Mouse (Mus musculus) liver, embryonic 13.5 days (tissue): Measurements from ENCODE around the gene Fgr. TPM values are rescaled to one million over a fixed set of nuclear protein-coding genes. Genes with fewer than 3 reads are reported as not detected.

Experiments
- ATAC-seq: fragments of 200-750 bp; cut with Nextera tagmentation; 2 replicates; pipeline ENCODE4 v1.8.0; 2017; ENCODE audit warnings: low read depth, mild to moderate bottlenecking, moderate number of reproducible peaks, moderate library complexity
- DNase-seq: peaks from one replicate; pipeline ENCODE4 v3.0.0; 2022
- H3K27ac ChIP-seq: fragments of 300-500 bp; sonication (generic); 2 replicates; pipeline ENCODE4 v1.5.1; 2015; ENCODE audit warnings: moderate library complexity, mild to moderate bottlenecking, inconsistent platforms
- H3K27me3 ChIP-seq: fragments of 300-500 bp; sonication (generic); 2 replicates; pipeline ENCODE4 v1.6.1; 2015; ENCODE audit warnings: mild to moderate bottlenecking, inconsistent platforms
- H3K36me3 ChIP-seq: fragments of 300-500 bp; sonication (generic); 2 replicates; pipeline ENCODE4 v1.6.1; 2015; ENCODE audit warnings: mild to moderate bottlenecking, inconsistent platforms
- H3K4me1 ChIP-seq: fragments of 300-500 bp; sonication (generic); replicated peaks from 2 replicates; pipeline ENCODE4 v1.6.1; 2015; ENCODE audit warnings: inconsistent platforms
- H3K4me2 ChIP-seq: fragments of 300-500 bp; sonication (generic); 2 replicates; pipeline ENCODE4 v1.6.1; 2015; ENCODE audit warnings: inconsistent platforms, mild to moderate bottlenecking, moderate library complexity
- H3K4me3 ChIP-seq: fragments of 300-500 bp; sonication (generic); replicated peaks from 2 replicates; pipeline ENCODE4 v1.5.1; 2015; ENCODE audit warnings: mild to moderate bottlenecking, inconsistent platforms
- H3K9ac ChIP-seq: fragments of 300-500 bp; sonication (generic); 2 replicates; pipeline ENCODE4 v1.6.1; 2015; ENCODE audit warnings: mild to moderate bottlenecking, inconsistent platforms
- H3K9me3 ChIP-seq: fragments of 300-500 bp; sonication (generic); replicated peaks from 2 replicates; pipeline ENCODE4 v1.6.1; 2016; ENCODE audit warnings: inconsistent platforms
- WGBS: fragments of 180-500 bp; shearing (Covaris S2); methylation state at CpG from one replicate; pipeline ENCODE4 v1.1.7; 2015; ENCODE audit not compliant: insufficient replicate concordance; 5-methylcytosine and 5-hydroxymethylcytosine counted together
- polyA plus RNA-seq: library from polyadenylated mRNA; unstranded; fragments of >200 nt; fragmentation: Nextera tagmentation; extraction: Ambion mirVana; gene quantifications from 2 replicates; pipeline ENCODE4 v1.2.1, GENCODE M21; 2015

Fgr gene
- polyA plus RNA-seq, 1 experiment from 2014 or later = 0.47 TPM

DNA sequence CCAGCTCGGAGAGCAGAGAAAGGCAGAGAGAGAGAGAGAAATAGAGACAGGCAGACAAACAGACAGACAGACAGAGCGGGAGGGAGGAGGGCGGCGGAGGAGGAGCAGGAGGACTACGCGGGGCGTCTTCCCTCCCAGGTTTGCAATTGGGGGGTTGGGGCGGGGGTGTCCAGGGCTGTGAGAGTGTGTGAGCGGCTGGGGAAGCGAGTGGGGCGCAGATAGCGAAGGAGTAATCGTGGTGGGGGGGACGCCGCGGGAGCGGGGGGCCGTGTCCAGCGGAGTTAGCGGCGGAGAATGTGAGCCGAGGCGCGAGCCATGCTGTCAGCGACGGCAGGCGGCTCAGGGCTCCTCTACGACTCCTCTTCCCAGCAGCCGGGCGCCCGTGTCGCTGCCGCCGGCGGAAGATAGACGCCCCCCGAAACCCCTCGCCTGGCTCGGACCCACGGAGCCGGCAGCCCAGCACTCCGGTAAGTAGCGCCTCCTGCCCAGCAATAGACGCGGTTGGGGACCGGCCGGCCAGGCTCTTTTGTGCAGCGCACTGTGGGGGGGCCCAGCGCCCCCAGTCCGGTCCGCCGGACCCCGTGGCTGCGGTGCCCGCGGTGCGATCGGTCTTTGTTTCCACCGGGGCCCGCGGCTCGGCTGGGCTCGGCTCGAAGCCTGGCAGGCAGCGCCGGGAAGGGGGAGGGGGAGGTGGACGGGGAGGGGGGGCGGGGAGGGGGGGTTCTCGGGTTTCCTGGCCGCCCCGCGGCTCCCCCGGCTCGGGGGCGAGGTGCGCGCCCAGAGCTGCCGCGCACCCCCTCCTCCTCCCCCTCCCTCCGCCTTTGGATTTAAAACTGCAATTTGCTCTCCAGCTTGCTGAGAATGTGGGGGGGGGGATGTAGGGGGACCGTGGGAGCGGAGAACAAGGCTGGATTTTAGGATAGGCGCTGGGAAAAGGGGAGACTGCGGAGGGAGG, 38.2 kb downstream of the Fgr start:
- peak overlapping the region; percentile 69 for H3K4me3 ChIP-seq
- H3K9me3 ChIP-seq = no peaks in the 10 kb centered on the region
- peak overlapping the region; percentile 96 for H3K4me2 ChIP-seq
- H3K36me3 ChIP-seq = no peaks in the 10 kb centered on the region
- H3K9ac ChIP-seq = peak overlapping the region; percentile 80
- H3K27me3 ChIP-seq = peaks cover 49% of the 10 kb centered on the region
- ATAC-seq (no peak), DNase-seq (no peak)
- under 1% methylated on average over 50 of the region's 84 CpGs for WGBS
- H3K4me1 ChIP-seq = peaks cover 96% of the 10 kb centered on the region
- H3K27ac ChIP-seq = peak overlapping the region; percentile 77

DNA sequence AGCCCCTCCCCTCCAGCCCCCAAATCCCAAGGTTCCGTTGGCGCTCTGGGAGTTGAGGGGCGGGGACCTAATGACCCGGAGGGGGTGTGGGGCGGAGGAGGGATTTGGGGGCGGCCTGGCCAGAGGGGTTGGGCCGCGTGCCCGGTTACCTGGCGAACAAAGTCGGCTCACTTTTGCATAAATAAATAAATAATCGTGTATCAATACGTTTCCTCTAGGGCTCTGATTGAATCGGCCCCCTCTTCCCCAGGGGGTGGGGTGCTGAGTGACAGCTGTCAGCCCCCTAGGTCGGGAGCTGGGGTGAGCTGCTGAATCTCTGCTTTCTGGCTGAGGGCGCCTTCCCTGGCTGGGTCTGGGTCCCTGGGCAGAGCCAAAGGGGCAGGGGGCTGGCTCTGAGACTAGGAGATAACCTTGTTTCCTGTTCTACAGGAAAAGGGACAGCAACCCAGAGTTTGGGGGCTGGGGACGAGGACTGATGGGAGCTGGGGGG, 38.9 kb downstream of the Fgr start:
- H3K36me3 ChIP-seq = no peaks in the 10 kb centered on the region
- H3K4me3 ChIP-seq = peak overlapping the region; percentile 69
- WGBS = 1% methylated on average over 16 of the region's 17 CpGs
- ATAC-seq (no peak), DNase-seq (no peak)
- H3K27ac ChIP-seq = peak overlapping the region; percentile 64
- no peaks in the 10 kb centered on the region for H3K9me3 ChIP-seq
- peak overlapping the region; percentile 80 for H3K9ac ChIP-seq
- H3K4me2 ChIP-seq = peak overlapping the region; percentile 96
- peaks cover 96% of the 10 kb centered on the region for H3K4me1 ChIP-seq
- peaks cover 49% of the 10 kb centered on the region for H3K27me3 ChIP-seq

DNA sequence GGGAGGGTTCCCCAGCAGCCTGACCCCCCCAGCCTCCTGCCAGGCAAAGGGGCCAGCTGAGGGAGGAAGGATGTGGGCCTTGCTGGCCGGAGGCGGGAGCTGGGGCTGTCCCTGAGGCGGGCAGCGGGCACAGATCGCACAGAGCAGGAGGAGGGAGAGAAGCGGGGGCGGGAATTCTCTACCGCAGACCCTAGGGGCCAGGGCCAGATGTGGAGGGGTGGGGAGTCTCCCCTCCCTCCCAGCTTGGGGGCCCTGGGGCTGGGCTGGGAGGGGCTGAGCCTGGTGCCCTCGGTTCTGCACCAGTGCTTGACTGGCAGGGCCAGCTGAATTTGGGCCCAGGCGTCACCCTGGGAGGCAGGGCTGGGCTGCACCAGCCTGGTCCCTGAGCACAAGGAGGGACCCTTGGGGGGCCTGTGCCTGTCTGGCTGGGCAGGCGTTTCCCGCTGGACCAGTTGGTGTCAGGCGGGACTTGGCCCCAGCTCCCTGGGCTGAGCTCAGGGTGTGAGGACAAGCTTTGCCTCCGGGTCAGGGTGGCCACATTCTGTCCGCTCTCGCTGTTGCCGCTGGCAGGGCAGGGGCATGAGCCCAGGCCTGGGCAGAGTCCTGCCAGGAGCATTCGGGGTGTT, 39.5 kb downstream of the Fgr start:
- 4% methylated on average over 17 of the region's 18 CpGs for WGBS
- Histone ChIP-seq H3K36me3 (no peaks in the 10 kb centered on the region), H3K27ac (peak overlapping the region; percentile 64), H3K27me3 (peaks cover 49% of the 10 kb centered on the region), H3K4me1 (peaks cover 94% of the 10 kb centered on the region), H3K9ac (peak overlapping the region; percentile 80), H3K4me3 (peak overlapping the region; percentile 69), H3K9me3 (no peaks in the 10 kb centered on the region), H3K4me2 (peak overlapping the region; percentile 96)
- no peak for DNase-seq
- ATAC-seq = no peak

DNA sequence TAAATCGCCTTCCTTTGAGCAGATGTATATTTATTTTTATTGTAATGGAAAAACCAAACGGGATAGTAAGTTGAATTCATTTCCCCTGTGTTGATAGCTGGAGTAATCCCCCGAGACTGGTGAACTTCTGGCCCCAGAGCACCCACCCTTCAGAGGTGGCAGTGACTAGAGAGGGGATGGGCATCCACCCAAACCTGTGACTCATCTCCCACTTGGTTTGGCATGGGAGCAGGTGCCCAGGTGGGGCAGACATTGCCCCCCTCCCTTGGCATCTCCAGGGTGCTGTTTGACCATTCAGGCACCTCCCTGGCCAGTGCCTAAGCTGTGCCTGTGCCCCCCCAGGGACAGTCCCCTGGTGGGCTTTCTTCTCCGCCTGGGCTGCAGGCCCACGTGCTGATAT, 40.2 kb downstream of the Fgr start:
- no peak overlapping the region for H3K27ac ChIP-seq
- peak overlapping the region; percentile 96 for H3K4me2 ChIP-seq
- 0 out of 2 replicates have a peak overlapping the region, but pooled peaks have one; percentile 80 for H3K9ac ChIP-seq
- 39% methylated on average over 5 of the region's 5 CpGs for WGBS
- no peaks in the 10 kb centered on the region for H3K36me3 ChIP-seq
- peaks cover 49% of the 10 kb centered on the region for H3K27me3 ChIP-seq
- no peak for DNase-seq
- H3K4me3 ChIP-seq = no peak overlapping the region
- H3K9me3 ChIP-seq = no peaks in the 10 kb centered on the region
- ATAC-seq = no peak
- H3K4me1 ChIP-seq = peaks cover 89% of the 10 kb centered on the region

DNA sequence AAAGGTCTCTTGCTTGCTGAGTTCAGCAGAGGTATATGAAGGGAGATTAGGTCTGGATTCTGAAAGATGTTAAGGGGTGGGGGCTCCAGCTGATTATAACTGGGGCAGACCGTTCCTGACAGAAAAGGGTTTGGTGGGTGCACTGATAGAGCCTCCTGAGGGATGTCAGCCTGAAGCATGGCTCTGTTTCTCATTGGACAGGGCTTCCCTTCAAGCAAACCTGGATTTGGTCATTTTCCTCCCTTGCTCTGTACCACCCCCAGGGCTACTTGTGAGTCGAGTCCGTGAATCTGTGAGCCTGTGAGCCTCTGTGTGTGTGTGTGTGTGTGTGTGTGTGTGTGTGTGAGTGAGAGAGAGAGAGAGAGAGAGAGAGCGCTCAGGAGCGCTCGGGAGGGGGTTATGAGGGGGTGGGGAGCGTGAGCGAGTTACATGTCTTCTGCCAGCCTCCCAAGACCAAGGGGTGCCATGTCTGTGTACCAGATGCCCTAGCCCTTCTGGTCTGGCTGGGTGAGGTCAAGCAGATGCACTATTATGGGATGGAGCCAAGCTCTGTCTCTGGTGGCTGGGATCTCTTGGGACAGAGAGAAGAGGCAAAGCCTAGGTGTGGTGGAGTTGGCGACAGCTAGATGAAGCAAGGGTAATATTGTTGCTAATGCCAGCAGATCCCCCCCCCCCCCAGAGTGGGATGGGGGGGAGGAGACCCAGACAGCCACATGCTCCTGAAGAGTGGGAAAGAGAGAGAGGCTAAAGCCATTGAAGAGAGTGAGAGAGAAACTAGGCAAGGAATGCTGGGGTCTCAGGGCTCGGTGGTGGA, 41.2 kb downstream of the Fgr start:
- Histone ChIP-seq H3K27ac (no peak overlapping the region), H3K4me3 (no peak overlapping the region), H3K4me1 (peaks cover 81% of the 10 kb centered on the region), H3K36me3 (no peaks in the 10 kb centered on the region), H3K9me3 (no peaks in the 10 kb centered on the region), H3K9ac (no peak overlapping the region), H3K4me2 (no peak overlapping the region; the same call in 1 of the 2 replicates), H3K27me3 (peaks cover 39% of the 10 kb centered on the region)
- WGBS = 54% methylated on average over 10 of the region's 10 CpGs
- no peak for DNase-seq
- ATAC-seq = no peak

DNA sequence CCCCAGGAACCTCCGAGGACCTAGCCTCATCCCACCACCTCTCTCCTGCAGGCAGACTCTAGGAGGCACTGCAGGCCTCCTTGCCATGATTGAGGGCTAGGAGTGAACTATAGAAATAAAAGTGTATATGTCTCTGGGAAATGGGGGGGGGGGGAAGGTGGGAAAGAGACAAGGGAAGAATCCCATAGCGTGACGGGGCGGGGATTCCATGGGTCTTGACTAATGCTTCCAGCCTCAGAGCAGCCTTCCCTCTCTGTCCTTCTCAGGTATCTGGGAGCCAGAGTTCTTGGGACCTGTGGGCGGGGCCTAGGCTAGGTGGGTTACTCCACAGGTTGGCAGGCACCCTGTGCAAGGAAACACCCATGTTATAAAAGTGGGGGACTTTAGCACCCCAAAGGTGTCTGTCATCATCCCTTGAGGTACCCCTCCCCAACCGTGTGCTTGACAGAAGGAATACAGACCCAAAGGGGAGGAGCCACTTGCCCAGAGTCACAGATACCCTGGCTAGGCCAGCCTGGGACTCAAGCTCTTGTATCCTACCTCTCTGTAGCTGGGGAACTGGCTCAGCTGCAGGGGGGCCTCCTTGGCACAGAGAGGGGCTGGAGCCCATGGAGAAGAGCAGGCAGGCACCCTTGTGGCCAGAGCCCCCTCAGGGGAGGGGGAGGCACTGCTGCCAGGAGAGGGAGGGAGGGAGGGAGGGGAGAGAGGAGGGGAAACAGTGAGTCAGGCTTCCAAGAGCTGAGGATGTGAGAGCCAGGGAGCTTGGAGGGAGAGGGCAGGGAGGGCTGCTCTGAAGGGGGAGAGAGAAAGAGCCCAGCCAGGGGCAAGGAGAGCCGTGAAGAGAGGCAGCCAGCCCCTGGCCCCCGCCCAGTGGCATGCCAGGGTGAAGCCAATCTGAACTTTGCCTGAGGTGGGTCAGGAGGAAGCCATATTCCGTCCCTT, 42.1 kb downstream of the Fgr start:
- DNase-seq = no peak
- peaks cover 78% of the 10 kb centered on the region for H3K4me1 ChIP-seq
- peaks cover 31% of the 10 kb centered on the region for H3K27me3 ChIP-seq
- H3K36me3 ChIP-seq = no peaks in the 10 kb centered on the region
- no peak overlapping the region for H3K27ac ChIP-seq
- H3K4me3 ChIP-seq = no peak overlapping the region
- no peak for ATAC-seq
- no peaks in the 10 kb centered on the region for H3K9me3 ChIP-seq
- H3K4me2 ChIP-seq = no peak overlapping the region
- 51% methylated on average over 9 of the region's 9 CpGs for WGBS
- no peak overlapping the region for H3K9ac ChIP-seq

DNA sequence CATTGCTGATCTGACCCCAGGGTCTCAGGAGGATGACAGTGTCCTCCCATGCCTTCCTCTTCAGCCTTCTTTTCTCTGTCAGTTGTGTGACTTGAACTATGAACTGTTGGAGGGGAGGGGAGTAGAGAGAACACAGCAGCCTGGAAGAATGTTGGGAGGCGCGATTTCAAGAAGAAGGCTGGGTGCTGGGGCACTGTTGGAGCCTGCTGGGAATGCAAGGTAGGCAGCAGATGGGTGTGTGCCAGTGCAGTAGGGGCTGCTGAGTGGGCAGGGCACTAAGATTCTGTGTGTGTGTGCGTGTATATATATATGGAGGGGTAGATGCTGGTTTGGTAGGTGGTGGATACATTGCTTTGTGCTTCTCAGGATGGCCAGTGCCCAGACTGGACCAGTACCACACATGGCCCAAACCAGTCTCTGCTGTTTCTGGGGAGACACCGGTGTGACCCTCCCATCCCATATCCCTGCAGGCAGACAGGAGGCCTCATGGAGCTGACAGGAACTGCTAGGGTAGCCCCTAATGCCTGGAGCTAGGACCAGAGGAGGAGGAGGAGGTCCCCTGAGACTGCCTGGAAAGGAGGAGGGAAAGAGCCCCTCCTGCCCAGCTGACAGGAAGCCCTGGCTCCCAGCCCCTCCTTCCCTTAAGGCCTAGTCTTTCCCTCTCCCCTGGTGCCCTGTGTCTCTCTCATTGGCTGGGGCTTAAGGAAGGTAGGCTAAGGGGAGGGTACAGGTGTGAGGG, 43.0 kb downstream of the Fgr start:
- no peaks in the 10 kb centered on the region for H3K9me3 ChIP-seq
- H3K27ac ChIP-seq = no peak overlapping the region
- no peak overlapping the region for H3K4me3 ChIP-seq
- H3K9ac ChIP-seq = no peak overlapping the region
- WGBS = 50% methylated on average over 4 of the region's 4 CpGs
- H3K27me3 ChIP-seq = peaks cover 22% of the 10 kb centered on the region
- peaks cover 79% of the 10 kb centered on the region for H3K4me1 ChIP-seq
- no peak overlapping the region for H3K4me2 ChIP-seq
- ATAC-seq = no peak
- DNase-seq = no peak
- H3K36me3 ChIP-seq = no peaks in the 10 kb centered on the region

DNA sequence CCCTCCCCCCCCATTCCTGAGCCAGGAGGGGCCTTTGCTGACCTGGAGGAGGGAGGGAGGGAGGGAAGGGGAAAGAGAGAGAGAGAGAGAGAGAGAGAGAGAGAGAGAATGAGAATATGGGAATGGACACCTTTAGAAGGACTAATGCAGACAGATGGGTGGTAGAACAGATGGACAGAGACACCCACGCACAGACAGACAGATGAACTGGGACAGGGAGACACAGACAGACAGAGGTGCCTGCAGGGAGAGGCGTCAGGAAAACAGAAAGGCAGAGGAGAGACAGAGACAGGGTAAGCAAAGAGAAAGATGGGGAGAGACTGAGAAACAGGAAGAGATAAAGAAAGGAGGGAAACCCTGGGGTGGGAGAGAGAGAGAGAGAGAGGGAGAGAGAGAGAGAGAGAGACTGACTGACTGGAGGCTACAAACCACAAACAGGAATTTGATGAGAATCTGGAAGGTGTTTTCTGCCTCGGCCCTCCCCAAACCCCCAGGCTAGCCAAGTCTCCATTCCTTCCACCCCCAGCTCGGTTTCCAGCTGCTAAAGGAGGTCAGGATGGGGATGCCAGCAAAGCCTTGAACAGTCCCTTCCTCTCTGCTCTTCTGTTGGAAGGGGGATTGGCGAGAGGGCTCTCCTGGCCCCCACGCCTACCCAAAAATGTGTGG, 43.8 kb downstream of the Fgr start:
- Histone ChIP-seq H3K4me3 (no peak overlapping the region), H3K9ac (no peak overlapping the region), H3K9me3 (no peaks in the 10 kb centered on the region), H3K4me1 (peaks cover 79% of the 10 kb centered on the region), H3K27me3 (peaks cover 13% of the 10 kb centered on the region), H3K27ac (no peak overlapping the region), H3K4me2 (no peak overlapping the region), H3K36me3 (no peaks in the 10 kb centered on the region)
- ATAC-seq (no peak), DNase-seq (no peak)
- WGBS = 33% methylated on average over 6 of the region's 6 CpGs

DNA sequence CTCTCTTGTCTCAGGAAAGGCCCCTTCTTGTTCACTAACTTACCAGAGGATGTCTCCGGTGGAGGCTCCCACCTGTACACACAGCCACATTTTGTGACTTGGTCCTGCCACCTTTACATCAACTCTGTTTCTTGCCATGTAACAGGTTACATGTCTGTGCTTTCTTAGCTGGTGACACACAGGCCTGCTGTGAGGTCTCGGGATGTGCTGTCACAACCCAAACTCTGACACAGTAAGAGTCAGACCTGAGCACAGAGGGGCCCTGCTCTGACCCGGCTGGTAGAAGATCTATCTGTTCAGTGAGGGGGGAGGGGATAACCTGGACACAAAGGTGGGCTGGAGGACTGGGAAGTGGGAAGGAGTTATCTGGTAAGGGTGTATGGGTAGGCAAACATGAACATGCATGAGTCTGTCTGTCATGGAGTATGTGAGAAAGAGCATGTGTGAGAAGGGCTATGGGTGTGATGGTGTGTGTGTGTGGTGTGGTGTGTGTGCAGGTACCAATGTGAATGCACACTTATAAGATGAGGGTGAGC, 44.4 kb downstream of the Fgr start:
- H3K9ac ChIP-seq = no peak overlapping the region
- DNase-seq = no peak
- peaks cover 7% of the 10 kb centered on the region for H3K27me3 ChIP-seq
- H3K9me3 ChIP-seq = no peaks in the 10 kb centered on the region
- H3K36me3 ChIP-seq = no peaks in the 10 kb centered on the region
- no peak for ATAC-seq
- no peak overlapping the region for H3K4me2 ChIP-seq
- no peak overlapping the region for H3K4me3 ChIP-seq
- peaks cover 79% of the 10 kb centered on the region for H3K4me1 ChIP-seq
- no peak overlapping the region for H3K27ac ChIP-seq
- WGBS = 52% methylated on average over 3 of the region's 3 CpGs
